Mouse (Mus musculus) spleen, adult 18-20 months (tissue): ENCODE results near the gene Snx29.

ENCODE experiments used
- DNase-seq, 2 experiments: peaks; one replicate each; pipeline ENCODE4 v3.0.0; 2022; ENCODE audit warnings: mixed read lengths in 2 of 2

The Snx29 gene

GRCm38 (mm10) chr16:11646745-11647289, 324.1 kb downstream of the Snx29 start:
- no peak for DNase-seq

- DNase-seq, result no peak
These were observed 325.5 kb downstream of the Snx29 start for GRCm38 (mm10) chr16:11648169-11648688.

- no peak for DNase-seq
These were observed 330.1 kb downstream of the Snx29 start for GRCm38 (mm10) chr16:11652686-11653366.

GRCm38 (mm10) chr16:11655893-11656292, 333.2 kb downstream of the Snx29 start:
- no peak for DNase-seq

GRCm38 (mm10) chr16:11657111-11657510, 334.4 kb downstream of the Snx29 start:
- DNase-seq, result no peak

- DNase-seq, result no peak
These were observed 336.5 kb downstream of the Snx29 start for GRCm38 (mm10) chr16:11659111-11659720.

- no peak for DNase-seq
These were observed 342.4 kb downstream of the Snx29 start for GRCm38 (mm10) chr16:11664896-11665705.

GRCm38 (mm10) chr16:11665869-11666268, 343.2 kb downstream of the Snx29 start:
- no peak for DNase-seq

GRCm38 (mm10) chr16:11668375-11668774, 345.7 kb downstream of the Snx29 start:
- no peak for DNase-seq

GRCm38 (mm10) chr16:11668878-11669277, 346.2 kb downstream of the Snx29 start:
- DNase-seq, result no peak

GRCm38 (mm10) chr16:11670251-11670970, 347.7 kb downstream of the Snx29 start:
- DNase-seq, result no peak

GRCm38 (mm10) chr16:11670971-11671310, 348.2 kb downstream of the Snx29 start:
- no peak for DNase-seq

- no peak for DNase-seq
These were observed 353.3 kb downstream of the Snx29 start for GRCm38 (mm10) chr16:11676006-11676405.

GRCm38 (mm10) chr16:11685264-11685663, 362.6 kb downstream of the Snx29 start:
- DNase-seq, result no peak

- DNase-seq, result no peak
These were observed 363.1 kb downstream of the Snx29 start for GRCm38 (mm10) chr16:11685735-11686340.

GRCm38 (mm10) chr16:11687836-11688235, 365.1 kb downstream of the Snx29 start:
- DNase-seq, result no peak

- no peak for DNase-seq
These were observed 365.7 kb downstream of the Snx29 start for GRCm38 (mm10) chr16:11688281-11689005.

GRCm38 (mm10) chr16:11690097-11690496, 367.4 kb downstream of the Snx29 start:
- DNase-seq, result no peak

- DNase-seq, result no peak
These were observed 368.0 kb downstream of the Snx29 start for GRCm38 (mm10) chr16:11690756-11691155.

GRCm38 (mm10) chr16:11691487-11692200, 368.9 kb downstream of the Snx29 start:
- DNase-seq, result no peak

GRCm38 (mm10) chr16:11692744-11693143, 370.0 kb downstream of the Snx29 start:
- DNase-seq, result no peak
